Mouse (Mus musculus) bone marrow macrophage, adult 2 months (primary cell): ENCODE measurements at regions not wholly inside any gene's neighbourhood (a gene's known extent, or its start where the extent isn't known, plus 50 kb on each side); places are given as distances from the start of the nearest gene placed in this dataset.

Experiments
- H3K27ac ChIP-seq: 2 replicates; pipeline ENCODE4 v1.5.1; 2012; ENCODE audit warnings: low read depth, low read length; ENCODE audit not compliant: insufficient read depth
- H3K4me1 ChIP-seq: 2 replicates; pipeline ENCODE4 v1.6.1; 2012; ENCODE audit warnings: low read length; ENCODE audit not compliant: control insufficient read depth, insufficient read depth
- H3K4me3 ChIP-seq: 2 replicates; pipeline ENCODE4 v1.5.1; 2012; ENCODE audit warnings: mild to moderate bottlenecking, low read length, moderate library complexity; ENCODE audit not compliant: insufficient read depth
- CTCF ChIP-seq: IDR thresholded peaks from 2 replicates; pipeline ENCODE4 v1.5.1; 2012; ENCODE audit warnings: low read depth, mild to moderate bottlenecking, low read length, moderate library complexity
- POLR2A ChIP-seq: IDR thresholded peaks from 2 replicates; pipeline ENCODE4 v1.6.1; 2012; ENCODE audit warnings: mild to moderate bottlenecking, low read depth, low read length, borderline replicate concordance

DNA sequence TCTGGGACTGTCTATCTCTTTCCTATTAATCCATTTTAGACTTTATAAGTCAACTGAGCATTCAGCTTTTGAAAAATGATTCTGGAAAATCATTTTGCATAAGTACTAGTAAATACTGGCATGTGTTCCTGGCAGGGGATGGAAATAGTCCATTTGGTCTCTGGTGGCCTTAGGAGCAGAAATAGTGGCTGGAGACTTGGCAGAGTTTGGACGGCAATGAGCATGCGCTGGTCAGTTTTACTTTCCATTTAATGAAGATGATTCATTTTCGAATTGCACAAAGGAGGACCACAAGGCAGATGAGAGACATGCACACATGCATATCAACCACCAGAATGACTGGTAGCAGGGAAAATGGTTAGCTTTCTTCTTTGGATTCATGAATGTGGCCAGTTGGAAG is 567.2 kb downstream of the Slc4a3 start:
- Histone ChIP-seq H3K4me3 (no peak overlapping the region), H3K4me1 (no peaks in the 10 kb centered on the region), H3K27ac (no peak overlapping the region)
- TF ChIP-seq POLR2A (no peak), CTCF (no peak)

GRCm38 (mm10) chr1:76120840-76121239 is 574.8 kb downstream of the Slc4a3 start:
- Histone ChIP-seq H3K27ac (no peak overlapping the region), H3K4me3 (no peak overlapping the region), H3K4me1 (no peaks in the 10 kb centered on the region)
- TF ChIP-seq POLR2A (no peak), CTCF (no peak)

DNA sequence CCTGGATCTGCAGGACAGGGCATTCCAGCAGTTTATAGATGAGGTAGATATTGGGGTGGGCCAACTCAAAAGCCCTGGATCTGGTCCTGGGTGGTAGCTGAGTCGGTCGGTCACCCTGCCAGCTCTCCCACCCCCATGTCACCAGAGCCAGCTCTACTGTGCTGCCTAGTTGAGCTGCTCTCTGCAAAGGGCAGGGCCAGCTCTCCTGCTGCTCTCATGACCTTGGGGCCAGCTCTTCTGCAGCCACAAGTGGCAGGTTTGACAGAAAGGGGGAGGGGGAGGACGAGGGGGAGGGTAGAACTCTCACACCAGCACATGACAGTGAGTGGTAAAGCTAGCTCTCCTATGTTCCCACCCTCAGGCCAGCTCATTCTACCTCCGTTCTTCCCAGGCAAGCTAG is 584.3 kb downstream of the Slc4a3 start:
- Histone ChIP-seq H3K4me1 (no peaks in the 10 kb centered on the region), H3K4me3 (no peak overlapping the region), H3K27ac (no peak overlapping the region)
- TF ChIP-seq POLR2A (no peak), CTCF (no peak)

- TF ChIP-seq POLR2A (no peak), CTCF (no peak)
- no peaks in the 10 kb centered on the region for H3K4me1 ChIP-seq
- no peak overlapping the region for H3K4me3 ChIP-seq
- H3K27ac ChIP-seq, result no peak overlapping the region
Measured at GRCm38 (mm10) chr1:76136810-76137209, 590.7 kb downstream of the Slc4a3 start.

DNA sequence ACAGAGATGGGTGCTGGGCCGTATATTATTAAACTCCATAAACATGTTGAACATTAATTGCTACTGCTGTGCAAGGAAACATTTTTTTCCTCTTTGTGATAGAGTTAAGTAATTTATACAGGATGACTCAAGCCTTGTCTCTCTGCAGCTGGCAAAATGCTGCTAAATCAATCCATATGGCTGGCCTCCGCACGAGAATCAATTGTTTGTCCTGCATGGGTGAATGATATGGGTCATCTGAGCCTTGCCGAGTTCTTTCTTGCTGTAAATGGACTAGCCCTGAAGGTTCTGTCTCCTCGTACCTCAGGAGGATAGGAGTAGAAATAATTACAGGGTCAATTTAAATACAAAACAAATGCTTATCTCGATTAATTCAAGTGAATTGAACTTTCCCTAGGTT is 591.6 kb downstream of the Slc4a3 start:
- no peaks in the 10 kb centered on the region for H3K4me1 ChIP-seq
- no peak overlapping the region for H3K4me3 ChIP-seq

DNA sequence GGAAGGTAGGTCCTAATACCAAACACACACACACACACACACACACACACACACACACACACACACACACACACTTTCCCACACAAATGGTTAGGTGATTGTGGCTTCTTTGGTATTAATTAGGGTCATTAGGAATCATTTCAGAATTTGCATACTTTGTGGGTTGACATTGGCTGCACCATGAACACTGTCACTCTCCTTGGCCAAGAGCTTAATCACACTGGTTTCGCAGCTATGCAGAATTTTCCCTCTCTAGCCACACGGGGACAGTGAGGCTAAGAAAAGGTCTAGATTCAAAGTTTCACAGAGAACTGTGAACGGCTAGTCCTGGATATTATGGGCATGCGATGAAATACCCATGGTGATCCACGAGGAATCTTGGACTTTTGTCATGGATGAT is 597.5 kb downstream of the Slc4a3 start:
- Histone ChIP-seq H3K4me1 (no peaks in the 10 kb centered on the region), H3K27ac (no peak overlapping the region), H3K4me3 (no peak overlapping the region)
- TF ChIP-seq CTCF, result no peak
- no peak for TF ChIP-seq POLR2A

More for the DNA sequence above, 591.6 kb downstream of the Slc4a3 start:
- H3K27ac ChIP-seq, result no peak overlapping the region
- TF ChIP-seq POLR2A (no peak), CTCF (no peak)

- H3K27ac ChIP-seq, result no peak overlapping the region
- TF ChIP-seq POLR2A (no peak), CTCF (no peak)
- H3K4me1 ChIP-seq, result no peaks in the 10 kb centered on the region
- no peak overlapping the region for H3K4me3 ChIP-seq
Measured at GRCm38 (mm10) chr1:76148963-76149362, 602.9 kb downstream of the Slc4a3 start.

DNA sequence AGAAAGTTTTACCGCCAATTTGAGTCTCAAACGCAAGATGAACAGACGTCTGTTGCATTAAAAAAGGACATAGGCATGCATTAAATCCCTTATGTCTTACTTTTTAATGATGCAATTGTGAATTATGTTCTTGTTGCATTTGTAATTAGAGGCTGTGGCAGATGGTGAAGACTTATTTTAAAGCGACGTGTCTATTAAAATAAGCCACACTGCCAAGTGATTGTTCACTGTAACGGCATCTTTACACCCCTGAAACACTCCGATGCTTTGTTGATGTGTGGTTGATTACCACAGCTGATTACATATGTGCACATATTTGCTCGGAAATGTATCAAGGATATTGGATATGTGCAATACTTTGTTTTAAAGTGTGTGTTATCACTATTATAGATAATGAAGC is 610.2 kb downstream of the Slc4a3 start:
- Histone ChIP-seq H3K4me3 (no peak overlapping the region), H3K27ac (no peak overlapping the region), H3K4me1 (no peaks in the 10 kb centered on the region)
- TF ChIP-seq POLR2A (no peak), CTCF (no peak)

DNA sequence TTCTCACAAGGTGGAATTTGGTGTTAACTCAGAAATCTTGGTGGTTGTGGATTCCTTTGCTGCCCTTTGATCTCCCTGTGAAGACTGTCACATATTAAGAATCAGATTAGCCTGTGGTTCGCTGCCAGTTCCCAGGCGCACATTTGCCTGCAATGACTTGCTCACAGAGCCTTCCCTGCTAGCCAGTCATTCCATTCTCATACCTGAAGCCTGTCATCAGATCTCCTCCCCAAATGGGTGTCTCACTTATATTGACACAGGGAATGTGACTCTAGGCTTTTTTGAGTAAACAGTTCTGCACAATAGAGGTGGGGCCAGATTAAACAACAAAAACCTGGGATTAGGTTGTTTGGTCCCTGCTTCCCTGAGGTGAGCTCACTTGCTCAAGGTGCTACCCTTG is 621.4 kb downstream of the Slc4a3 start:
- no peaks in the 10 kb centered on the region for H3K4me1 ChIP-seq
- TF ChIP-seq POLR2A (no peak), CTCF (no peak)
- H3K4me3 ChIP-seq, result no peak overlapping the region
- H3K27ac ChIP-seq, result no peak overlapping the region

- no peak overlapping the region for H3K27ac ChIP-seq
- H3K4me3 ChIP-seq, result no peak overlapping the region
- H3K4me1 ChIP-seq, result no peaks in the 10 kb centered on the region
- TF ChIP-seq POLR2A (no peak), CTCF (no peak)
Measured at GRCm38 (mm10) chr1:76181181-76181580, 635.1 kb downstream of the Slc4a3 start.

DNA sequence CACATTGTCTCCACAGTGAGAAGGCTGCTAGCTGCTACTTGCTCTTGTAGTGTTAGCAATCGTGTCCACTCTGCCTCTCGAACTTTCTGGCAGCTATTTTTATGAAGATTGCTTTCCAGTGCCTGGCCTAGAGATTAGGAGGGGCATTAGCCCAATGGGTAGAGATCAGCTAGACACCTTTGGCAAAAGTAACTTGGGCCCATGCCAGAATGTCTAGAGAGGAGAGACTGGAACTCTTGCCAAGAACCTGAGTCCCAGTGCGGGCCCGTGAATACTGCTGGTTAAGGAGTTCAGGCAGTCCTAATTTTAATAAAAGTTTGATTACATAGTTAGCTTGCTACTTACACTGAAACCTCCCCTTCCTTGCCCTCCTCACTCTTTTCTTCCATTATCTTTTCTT is 648.8 kb downstream of the Slc4a3 start:
- Histone ChIP-seq H3K27ac (no peak overlapping the region), H3K4me1 (no peaks in the 10 kb centered on the region), H3K4me3 (no peak overlapping the region)
- TF ChIP-seq CTCF (no peak), POLR2A (no peak)

- no peak overlapping the region for H3K27ac ChIP-seq
- no peak overlapping the region for H3K4me3 ChIP-seq
- no peaks in the 10 kb centered on the region for H3K4me1 ChIP-seq
- no peak for TF ChIP-seq POLR2A
- TF ChIP-seq CTCF, result no peak
Measured at GRCm38 (mm10) chr1:76197651-76198050, 651.6 kb downstream of the Slc4a3 start.
